In genomic region chr10:13448283-13449045, GRCm38 (mm10) we compare ENCODE assay signal across 26 mouse cellular contexts. TPM values are rescaled to one million over a fixed set of nuclear protein-coding genes. Genes with fewer than 3 reads are reported as not detected.
DNase-seq lines count a peak whose midpoint lies in the region; ATAC-seq and TF ChIP-seq lines count a peak whose summit lies in the region.
"Had no signal": no experiment of that assay in that cellular context is flagged by ENCODE, and none has a peak within 500 bp of the region (broad histone marks: within the 10 kb centered on the region; RNA-seq: fewer than 3 reads in every experiment).

No protein-coding gene starts in this region.

- H3K36me3 ChIP-seq in intestine, embryonic 14.5 days (ENCODE audit: control insufficient read depth, insufficient read depth, low read length): no peaks in the 10 kb centered on the region
- H3K36me3 ChIP-seq in intestine, postnatal 0 days (ENCODE audit: control insufficient read depth, insufficient read depth): no peaks in the 10 kb centered on the region
- no peaks in the 10 kb centered on the region for H3K36me3 ChIP-seq in intestine, embryonic 15.5 days
- no peaks in the 10 kb centered on the region for H3K36me3 ChIP-seq in limb, embryonic 10.5 days
- H3K36me3 ChIP-seq: heart, embryonic 15.5 days; limb, embryonic 13.5 days; liver, embryonic 13.5 days; midbrain, embryonic 13.5 days; neural tube, embryonic 15.5 days had no signal

- no peak overlapping the region for H3K4me2 ChIP-seq in intestine, embryonic 14.5 days (ENCODE audit: low read length)
- no peak overlapping the region for H3K4me2 ChIP-seq in intestine, postnatal 0 days (replicated peaks; ENCODE audit: low read depth)
- no peak overlapping the region for H3K4me2 ChIP-seq in intestine, embryonic 15.5 days (replicated peaks)
- H3K4me2 ChIP-seq: forebrain, embryonic 13.5 days; heart, embryonic 15.5 days; limb, embryonic 13.5 days; liver, embryonic 13.5 days; midbrain, embryonic 13.5 days; neural tube, embryonic 15.5 days had no signal

- H3K27ac ChIP-seq in intestine, embryonic 14.5 days (ENCODE audit: low read depth): peak overlapping the region; percentile 35; the same call in 1 of the 2 replicates
- H3K27ac ChIP-seq in intestine, postnatal 0 days (ENCODE audit: low read depth, low read length): no peak overlapping the region
- H3K27ac ChIP-seq in intestine, embryonic 15.5 days: no peak overlapping the region
- H3K27ac ChIP-seq in limb, embryonic 10.5 days: no peak overlapping the region
- H3K27ac ChIP-seq: forebrain, embryonic 13.5 days; limb, embryonic 13.5 days; liver, embryonic 13.5 days; macrophage; midbrain, embryonic 13.5 days; neural tube, embryonic 15.5 days had no signal

- H3K27me3 ChIP-seq in intestine, embryonic 14.5 days (replicated peaks; ENCODE audit: control insufficient read depth, insufficient read depth, low read length): no peaks in the 10 kb centered on the region
- H3K27me3 ChIP-seq in intestine, postnatal 0 days (replicated peaks; ENCODE audit: control insufficient read depth, insufficient read depth, low read length): no peaks in the 10 kb centered on the region
- no peaks in the 10 kb centered on the region for H3K27me3 ChIP-seq in intestine, embryonic 15.5 days (replicated peaks)
- no peaks in the 10 kb centered on the region for H3K27me3 ChIP-seq in limb, embryonic 10.5 days (ENCODE audit: low read depth, poor library complexity, severe bottlenecking)
- H3K27me3 ChIP-seq: forebrain, embryonic 13.5 days; heart, embryonic 15.5 days; limb, embryonic 13.5 days; liver, embryonic 13.5 days; midbrain, embryonic 13.5 days; neural tube, embryonic 15.5 days had no signal

- intact Hi-C loops in left cerebral cortex, postnatal 4 days (cut with DNase I): no loop called here

- ATAC-seq in intestine, embryonic 14.5 days (replicated peaks; ENCODE audit: low FRiP score, low TSS enrichment, low read depth): 0 out of 2 replicates have a peak, but pooled peaks have one; percentile 40
- ATAC-seq in intestine, postnatal 0 days: no peak
- peak; percentile 65 for ATAC-seq in intestine, embryonic 15.5 days
- ATAC-seq: activated CD4-positive, CD25-positive, alpha-beta regulatory T cell, adult 4 months; forebrain, embryonic 13.5 days; midbrain, embryonic 13.5 days had no signal

- no peaks in the 10 kb centered on the region for H3K9me3 ChIP-seq in intestine, embryonic 14.5 days (ENCODE audit: control insufficient read depth, low read length)
- H3K9me3 ChIP-seq in intestine, postnatal 0 days (ENCODE audit: control insufficient read depth): no peaks in the 10 kb centered on the region
- no peaks in the 10 kb centered on the region for H3K9me3 ChIP-seq in intestine, embryonic 15.5 days
- no peaks in the 10 kb centered on the region for H3K9me3 ChIP-seq in limb, embryonic 10.5 days (replicated peaks)
- H3K9me3 ChIP-seq: forebrain, embryonic 13.5 days; heart, embryonic 15.5 days; limb, embryonic 13.5 days; liver, embryonic 13.5 days; midbrain, embryonic 13.5 days; neural tube, embryonic 15.5 days had no signal

- no peak for DNase-seq in intestine, embryonic 14.5 days (ENCODE audit: low spot score)
- peak; percentile 26 for DNase-seq in left cerebral cortex, postnatal 4 days
- no peak for DNase-seq in left cerebral cortex, adult 8-10 months (ENCODE audit: low spot score in 2 of 2)
- peak; percentile 15 for DNase-seq in limb, embryonic 10.5 days (ENCODE audit: low spot score)
- no peak for DNase-seq in spleen, postnatal 10 days (ENCODE audit: low spot score in 2 of 2)
- DNase-seq: adrenal gland, adult 8-10 months; B cell, adult 2 months; cerebellum, adult 8-10 months; cerebellum, postnatal 25 days; gastrocnemius, postnatal 10 days; kidney, postnatal 14 days; layer of hippocampus, adult 9-11 months; liver, embryonic 13.5 days; lung, adult 2 months; lung, postnatal 10 days; right cerebral cortex, postnatal 25 days; thymus, postnatal 4 days had no signal

- no peak for TF ChIP-seq CTCF in intestine, postnatal 0 days (IDR thresholded peaks at IDR 0.05; ENCODE audit: low read depth)

- no peaks in the 10 kb centered on the region; the same call in 1 of the 2 replicates for H3K4me1 ChIP-seq in intestine, embryonic 14.5 days (replicated peaks; ENCODE audit: control insufficient read depth, insufficient read depth, low read length)
- no peaks in the 10 kb centered on the region for H3K4me1 ChIP-seq in intestine, postnatal 0 days (replicated peaks; ENCODE audit: control insufficient read depth, insufficient read depth, low read length)
- H3K4me1 ChIP-seq in intestine, embryonic 15.5 days (replicated peaks): peaks cover 10% of the 10 kb centered on the region
- no peaks in the 10 kb centered on the region for H3K4me1 ChIP-seq in limb, embryonic 10.5 days
- H3K4me1 ChIP-seq: midbrain, embryonic 13.5 days had no signal

- WGBS in intestine, embryonic 14.5 days: 62% methylated on average over 7 of the region's 7 CpGs
- 71% methylated on average over 7 of the region's 7 CpGs for WGBS in intestine, postnatal 0 days
- WGBS in intestine, embryonic 15.5 days: 56% methylated on average over 7 of the region's 7 CpGs
- 84% methylated on average over 7 of the region's 7 CpGs for WGBS in limb, embryonic 10.5 days

- H3K4me3 ChIP-seq in intestine, embryonic 14.5 days (ENCODE audit: low read depth, low read length): no peak overlapping the region
- no peak overlapping the region for H3K4me3 ChIP-seq in intestine, postnatal 0 days (ENCODE audit: low read depth, low read length)
- H3K4me3 ChIP-seq in intestine, embryonic 15.5 days (replicated peaks): no peak overlapping the region
- no peak overlapping the region for H3K4me3 ChIP-seq in limb, embryonic 10.5 days
- H3K4me3 ChIP-seq: forebrain, embryonic 13.5 days; heart, embryonic 15.5 days; limb, embryonic 13.5 days; liver, embryonic 13.5 days; midbrain, embryonic 13.5 days; neural tube, embryonic 15.5 days had no signal

- H3K9ac ChIP-seq in intestine, embryonic 14.5 days (ENCODE audit: low read length): no peak overlapping the region
- H3K9ac ChIP-seq in intestine, postnatal 0 days (ENCODE audit: low read depth, low read length): no peak overlapping the region
- no peak overlapping the region for H3K9ac ChIP-seq in intestine, embryonic 15.5 days
- H3K9ac ChIP-seq: forebrain, embryonic 13.5 days; heart, embryonic 15.5 days; limb, embryonic 13.5 days; liver, embryonic 13.5 days; midbrain, embryonic 13.5 days; neural tube, embryonic 15.5 days had no signal

RNA-seq across cellular contexts. Expression of gene Phactr2, which starts 25.7 kb away (rescaled TPM):
- polyA plus RNA-seq in intestine, embryonic 14.5 days (2014; fragmentation: Nextera tagmentation; extraction: Ambion mirVana): 26.5 and 26.7 TPM in 2 replicates
- 11.3 and 12.3 TPM in 2 replicates for polyA plus RNA-seq in intestine, postnatal 0 days (2015; fragmentation: Nextera tagmentation; extraction: Ambion mirVana)
- total RNA-seq in left cerebral cortex, postnatal 4 days (2021): 10 to 100 TPM; 12.5 to 14.1 TPM
- total RNA-seq in left cerebral cortex, adult 8-10 months (2022): 10 to 100 TPM; 23.1 to 26.1 (median 24.9) TPM
- polyA plus RNA-seq in intestine, embryonic 15.5 days (2015; fragmentation: Nextera tagmentation; extraction: Ambion mirVana): 17.5 and 18.7 TPM in 2 replicates
- polyA plus RNA-seq in limb, embryonic 10.5 days (2016; fragmentation: Nextera tagmentation; extraction: Ambion mirVana): 16.2 and 21.3 TPM in 2 replicates

RNA-seq across cellular contexts. Expression of gene Fuca2, which starts 50.9 kb away (rescaled TPM):
- polyA plus RNA-seq in intestine, embryonic 14.5 days (2014; fragmentation: Nextera tagmentation; extraction: Ambion mirVana): 58.3 and 62.5 TPM in 2 replicates
- 1,219 and 1,230 TPM in 2 replicates for polyA plus RNA-seq in intestine, postnatal 0 days (2015; fragmentation: Nextera tagmentation; extraction: Ambion mirVana)
- total RNA-seq in left cerebral cortex, postnatal 4 days (2021): 10 to 100 TPM; 28.4 to 30.1 TPM
- 10 to 100 TPM; 44.0 to 49.2 (median 48.1) TPM for total RNA-seq in left cerebral cortex, adult 8-10 months (2022)
- polyA plus RNA-seq in intestine, embryonic 15.5 days (2015; fragmentation: Nextera tagmentation; extraction: Ambion mirVana): 134 and 140 TPM in 2 replicates
- polyA plus RNA-seq in limb, embryonic 10.5 days (2016; fragmentation: Nextera tagmentation; extraction: Ambion mirVana): 21.3 and 23.6 TPM in 2 replicates

Comparison
In these comparisons a context has a peak if more than half of its experiments do, and no peak if none do; other contexts are left out.
1. DNase-seq: peak in left cerebral cortex, postnatal 4 days (single experiment) and limb, embryonic 10.5 days (single experiment); none in intestine, embryonic 14.5 days (single experiment), left cerebral cortex, adult 8-10 months (0 of 2) and spleen, postnatal 10 days (0 of 2).